Mouse (Mus musculus): ENCODE measurements around the gene Rgmb.

The Rgmb gene

DNA sequence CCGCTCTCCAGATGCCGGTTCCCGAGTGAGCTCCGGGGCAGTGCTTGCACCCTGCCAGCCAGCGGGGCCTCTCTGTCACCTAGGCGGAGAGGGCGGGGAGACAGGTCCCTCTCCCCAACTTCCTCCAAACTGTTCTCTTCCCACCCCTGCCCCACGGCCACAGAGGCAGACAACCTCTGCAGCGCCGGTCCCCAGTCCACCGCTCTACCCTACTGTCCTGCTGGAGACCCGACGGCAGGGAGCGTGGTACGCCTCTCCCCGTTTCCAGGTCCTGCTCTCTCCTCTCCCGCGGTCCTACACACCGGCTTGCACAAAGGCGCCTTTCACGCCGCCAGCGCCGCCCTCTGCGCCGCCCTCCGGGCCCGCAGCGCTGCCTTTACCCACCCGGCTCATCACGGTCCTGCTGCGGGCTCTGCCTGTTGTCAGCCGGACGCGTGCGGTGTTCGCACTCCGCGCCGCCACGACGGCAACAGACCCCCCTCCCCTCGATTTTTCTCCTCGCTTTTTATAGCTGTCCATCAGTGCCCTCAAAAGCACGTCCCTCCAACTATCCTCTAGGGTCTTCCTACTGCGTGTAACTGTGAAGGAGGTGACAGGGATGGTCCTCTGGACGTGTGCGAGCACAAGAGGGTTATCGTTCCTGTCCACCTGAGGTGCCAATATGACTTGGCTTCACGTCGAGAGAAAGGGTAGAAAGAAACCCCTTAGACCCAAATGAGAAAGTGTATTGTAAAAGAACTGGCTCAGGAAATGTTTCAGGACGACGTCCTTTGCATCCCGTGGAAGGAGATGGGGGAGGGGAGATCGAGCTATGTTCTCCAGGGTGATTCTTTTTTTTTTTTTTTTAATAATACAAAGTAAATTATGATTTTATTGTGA is at the start of gene Rgmb:
Gene Rgmb, minus strand, starts transcription at position 274 of the 879 bp plus-strand sequence.
- peak; percentile 70 for DNase-seq

DNA sequence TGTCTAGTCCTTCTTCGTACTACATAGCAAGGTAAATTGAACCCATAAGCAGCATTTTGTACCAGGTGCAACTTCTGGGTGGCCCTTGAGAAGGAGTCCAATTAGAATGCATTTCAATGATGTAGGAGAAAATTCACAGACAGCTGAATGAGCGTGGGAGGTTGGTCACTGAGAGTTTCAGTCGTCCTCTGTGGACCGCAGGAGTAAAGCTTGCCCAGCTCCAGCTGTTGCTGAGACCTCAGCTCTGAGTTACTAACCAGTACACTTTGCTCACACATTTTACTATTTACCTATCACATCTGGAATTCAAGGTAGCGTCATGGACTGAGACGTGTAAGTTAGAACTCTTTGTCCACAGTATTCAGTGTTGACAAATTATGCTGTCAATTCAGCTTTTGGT is 43.9 kb upstream of the Rgmb start:
- DNase-seq: no peak

DNA sequence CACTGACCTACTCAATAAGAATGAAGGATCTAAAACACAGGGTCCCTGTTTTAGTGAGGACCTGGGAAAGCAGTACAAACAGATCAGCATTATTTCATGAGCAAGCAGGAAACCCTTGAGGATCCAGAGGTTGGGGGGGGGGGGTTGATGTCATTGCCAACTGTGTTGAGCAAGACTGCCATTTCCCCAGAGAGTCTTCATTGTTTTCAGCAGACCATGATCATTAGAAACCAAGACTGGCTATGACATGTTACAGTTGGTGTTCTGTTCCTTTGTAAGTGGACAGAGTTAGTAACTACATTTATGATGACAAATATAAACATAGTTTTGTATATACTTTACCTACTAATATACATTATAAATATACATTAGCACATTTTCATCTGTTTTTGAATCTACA is 41.3 kb upstream of the Rgmb start:
- DNase-seq: no peak

DNA sequence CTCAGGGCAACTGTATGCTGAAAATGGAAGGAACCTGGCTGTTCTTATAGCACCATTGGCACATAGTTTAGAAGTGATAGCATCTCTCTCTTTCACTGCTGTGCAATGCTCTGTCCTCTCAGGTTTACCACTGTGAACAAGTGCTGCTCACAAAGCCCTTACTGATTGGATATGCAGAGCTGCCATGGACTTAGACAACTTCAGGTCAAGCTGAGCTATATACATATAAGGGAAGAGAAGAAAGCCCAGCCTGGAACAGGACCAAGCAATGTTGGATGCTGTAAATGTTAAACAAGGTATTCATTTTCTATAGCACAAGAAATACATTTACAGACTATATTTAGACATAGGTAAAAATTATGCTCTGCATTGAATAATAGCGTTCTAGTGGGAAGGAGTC is 34.4 kb upstream of the Rgmb start:
- no peak for DNase-seq

DNA sequence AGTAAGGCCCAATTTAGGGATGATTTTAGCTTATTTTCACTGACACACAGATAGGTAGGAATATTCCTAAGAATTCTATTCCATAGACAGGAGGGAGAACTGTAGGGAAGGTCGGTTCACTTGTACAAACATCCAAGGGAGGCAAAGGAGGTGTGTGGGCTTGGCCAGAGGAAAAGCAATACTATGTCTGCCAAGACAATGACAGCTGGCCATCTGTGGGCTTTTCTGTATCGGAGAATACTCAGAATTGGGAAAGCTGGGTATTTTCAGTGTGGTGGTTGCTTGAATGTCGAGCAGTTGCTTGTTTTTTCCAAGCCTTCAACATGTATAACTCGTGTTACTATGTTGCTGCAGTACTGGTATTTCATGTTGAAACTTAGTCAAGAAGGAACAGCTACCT is 31.5 kb upstream of the Rgmb start:
- no peak for DNase-seq

DNA sequence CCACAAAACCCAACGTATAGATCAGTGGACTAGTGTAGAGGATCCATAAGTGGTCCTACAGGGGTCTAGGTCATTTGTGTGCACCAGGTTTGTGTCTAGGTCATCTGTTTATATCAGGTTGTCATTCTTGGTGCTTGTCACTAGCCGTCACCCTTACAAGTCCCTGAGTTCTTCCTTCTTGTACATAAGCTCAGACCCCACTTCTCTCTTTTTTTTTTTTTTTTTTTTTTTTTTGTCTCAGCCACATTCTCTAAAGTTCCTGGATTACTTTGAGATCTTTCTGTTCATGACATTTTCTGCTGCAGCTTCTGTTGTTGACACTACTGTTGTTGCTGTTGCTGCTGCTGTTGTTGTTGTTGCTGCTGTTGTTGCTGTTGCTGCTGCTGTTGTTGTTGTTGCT is 22.3 kb upstream of the Rgmb start:
- no peak for DNase-seq

DNA sequence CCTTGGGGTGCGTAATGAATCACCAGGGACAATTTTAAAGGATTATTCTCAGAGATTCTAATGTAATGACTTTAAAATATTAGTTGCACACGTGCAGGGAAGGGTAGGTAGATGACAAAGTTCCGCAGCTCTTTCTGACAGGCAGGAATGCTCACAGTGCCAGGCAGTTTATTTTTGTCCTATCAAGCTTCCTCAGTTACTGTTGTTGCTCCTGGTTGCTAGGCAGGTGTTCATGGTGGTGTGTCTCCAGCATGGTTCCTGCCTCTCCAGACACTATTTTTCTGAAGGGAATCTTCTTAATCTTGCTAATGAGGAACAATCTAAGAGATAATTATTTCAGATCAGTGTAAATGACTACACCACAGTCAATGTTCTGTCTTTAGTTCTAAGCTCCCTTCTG is 19.7 kb upstream of the Rgmb start:
- DNase-seq: peak; percentile 34

DNA sequence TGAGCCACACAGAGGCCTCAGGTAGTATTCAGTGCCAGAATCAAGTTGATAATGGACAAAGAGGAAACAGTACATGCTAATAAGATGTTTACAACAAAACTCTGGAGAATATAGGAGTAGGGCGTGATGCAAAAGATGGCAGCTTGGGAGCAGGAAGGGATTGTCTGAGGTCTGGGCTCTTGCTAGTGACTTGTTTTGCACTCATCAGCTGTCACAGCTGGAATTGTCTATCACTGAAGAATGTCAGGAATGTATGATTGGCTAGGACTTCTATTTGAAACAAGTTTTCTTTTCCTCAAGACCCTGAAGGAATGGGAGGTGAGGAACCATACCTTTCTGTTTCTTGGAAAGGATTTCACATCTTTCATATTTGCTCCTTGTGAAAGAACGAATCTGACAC is 10.6 kb upstream of the Rgmb start:
- DNase-seq: no peak

DNA sequence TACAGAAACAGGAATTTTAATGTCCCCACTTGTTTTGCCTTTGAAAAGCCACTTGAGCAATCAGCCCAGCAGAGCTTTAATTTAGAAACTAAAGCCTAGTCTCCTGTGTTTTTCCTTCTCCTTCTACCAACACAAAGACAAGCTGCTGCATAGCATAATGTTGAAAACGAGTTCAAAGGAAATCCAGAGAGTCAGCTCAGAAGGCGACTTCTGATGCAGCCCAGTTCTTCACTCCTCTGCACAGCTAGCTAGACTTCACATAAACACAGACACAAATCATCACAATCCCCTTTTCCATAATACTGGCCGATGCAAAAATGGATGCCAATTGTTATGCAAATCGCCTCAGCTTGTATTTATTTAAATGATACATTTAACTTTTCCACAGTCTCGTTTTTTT is 1.6 kb upstream of the Rgmb start:
- DNase-seq: no peak

DNA sequence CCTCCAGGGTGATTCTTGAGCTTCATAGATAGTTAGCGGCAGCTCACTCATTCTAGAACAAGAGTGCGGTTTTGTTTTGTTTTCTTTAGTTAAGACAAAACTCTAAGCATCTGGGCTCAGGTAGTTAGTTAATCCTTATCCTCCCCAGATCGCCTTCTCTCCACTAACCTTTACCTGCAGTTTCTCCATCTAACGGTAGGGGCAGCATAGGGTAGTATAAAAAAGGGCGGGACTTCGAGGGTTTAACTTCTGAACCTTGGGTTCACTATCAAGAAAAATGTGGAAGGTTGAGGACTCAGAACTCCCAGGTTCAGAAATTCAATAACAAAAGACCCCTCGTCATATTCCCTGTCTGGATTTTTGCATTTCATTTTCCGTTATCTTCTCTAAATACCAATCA is 971 bp upstream of the Rgmb start:
- peak; percentile 76 for DNase-seq

DNA sequence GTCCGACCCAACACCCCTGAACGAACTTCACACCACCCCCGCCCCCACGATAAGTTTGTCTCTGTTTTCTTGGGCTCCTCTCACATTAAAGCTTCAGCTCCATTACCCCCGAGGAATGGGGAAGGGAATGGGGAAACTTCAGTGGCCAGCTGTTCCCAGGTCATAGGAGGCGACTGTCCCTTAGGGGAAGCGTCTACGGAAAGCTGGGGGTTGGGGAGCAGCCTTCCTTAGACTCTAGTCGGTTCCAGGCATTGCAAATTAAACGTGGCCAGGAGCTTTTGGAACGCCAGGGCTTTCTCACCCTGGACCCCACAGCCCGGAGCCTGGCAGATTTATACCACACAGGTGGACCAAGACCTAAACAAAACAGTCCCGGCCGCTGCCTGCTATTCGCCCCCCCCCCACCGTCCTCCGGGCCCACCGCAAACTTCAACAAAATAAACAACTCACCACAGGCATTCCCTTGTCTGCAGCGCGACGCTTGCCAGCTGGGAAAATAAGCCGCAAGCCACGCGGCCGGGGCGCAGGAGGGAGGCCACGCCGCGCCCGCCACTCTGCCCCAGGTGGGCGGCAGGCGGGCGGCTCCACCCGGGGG is 571 bp downstream of the Rgmb start:
- peak; percentile 59 for DNase-seq

DNA sequence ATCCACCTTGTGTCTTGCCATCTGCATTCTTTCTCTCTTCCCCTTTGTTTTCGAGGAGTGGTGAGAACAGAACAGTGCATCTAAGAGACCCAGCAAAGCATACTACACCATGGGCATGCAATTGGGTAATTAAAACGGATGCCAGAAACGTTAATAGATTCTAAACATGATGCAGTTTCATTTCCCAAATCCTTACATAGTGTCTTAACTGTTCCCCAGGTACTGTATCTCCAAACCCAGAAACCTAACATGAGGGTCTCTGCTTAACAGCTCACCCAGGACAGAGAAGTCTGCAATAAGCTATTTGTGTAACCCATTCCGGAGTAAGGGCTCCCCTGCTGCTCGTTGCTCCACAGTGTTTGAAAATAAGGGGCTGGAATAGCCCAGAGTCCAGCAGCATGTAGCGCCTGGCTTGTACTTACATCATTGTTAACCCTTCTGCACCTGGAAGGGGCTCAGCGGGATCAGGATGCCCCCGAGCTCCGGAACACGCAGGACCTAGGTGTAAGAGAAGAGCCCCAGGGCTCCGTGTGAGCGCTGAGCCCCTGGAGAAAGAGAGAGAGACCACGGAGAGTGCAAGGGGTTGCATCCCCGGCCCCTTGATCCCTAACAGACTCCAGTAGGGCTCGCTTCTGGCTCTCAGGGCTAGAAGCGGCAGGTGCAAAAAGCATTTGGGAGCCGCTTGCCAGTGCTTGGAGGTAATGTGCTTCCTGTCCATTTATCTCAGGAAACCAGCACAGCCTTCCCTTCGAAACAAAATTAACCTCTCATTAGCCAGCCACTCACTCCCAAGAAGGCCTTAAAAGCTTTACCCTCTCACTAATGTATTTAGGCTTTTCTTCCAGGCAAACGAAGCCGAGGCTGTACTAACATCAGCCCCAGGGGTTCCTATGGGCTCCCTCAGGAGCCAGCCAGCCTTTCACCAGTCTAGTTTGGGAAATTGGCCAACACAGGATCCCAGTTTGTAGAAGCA is 1.4 kb downstream of the Rgmb start:
- peak; percentile 50 for DNase-seq

DNA sequence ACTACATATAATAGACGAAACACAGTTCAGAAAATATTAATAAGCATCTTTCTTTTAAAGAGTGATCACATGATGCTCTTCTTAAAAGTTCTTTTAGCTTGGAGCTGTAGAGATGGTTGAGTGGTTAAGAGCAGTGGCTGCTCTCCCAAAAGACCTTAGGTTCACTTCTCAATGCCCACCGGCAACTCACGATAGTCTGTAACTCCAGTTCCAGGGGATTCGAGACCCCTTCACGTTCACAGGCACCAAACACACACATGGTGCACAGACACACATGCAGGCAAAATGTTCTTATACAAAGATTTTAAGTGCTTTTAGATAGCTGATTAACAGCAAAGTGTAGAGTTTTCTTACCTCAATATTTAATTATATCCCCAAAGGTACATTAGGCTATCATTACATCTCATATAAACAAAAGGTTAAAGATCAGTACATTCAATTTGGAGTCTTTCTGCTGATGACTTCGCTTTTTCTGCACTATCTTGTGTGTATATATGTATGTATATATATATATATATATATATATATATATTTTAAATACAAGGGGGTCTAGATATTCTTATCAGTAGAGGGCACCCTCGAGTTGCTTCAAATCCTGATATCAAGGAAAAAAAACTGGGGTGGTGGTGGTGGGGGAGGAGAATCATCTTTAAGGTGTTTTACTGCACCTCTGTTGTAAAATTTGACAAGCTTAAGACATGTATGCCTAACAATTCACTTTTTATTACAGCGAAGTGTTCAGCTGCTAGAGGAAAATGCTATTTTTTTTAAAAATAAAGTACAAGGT is 2.5 kb downstream of the Rgmb start:
- peak; percentile 53 for DNase-seq

DNA sequence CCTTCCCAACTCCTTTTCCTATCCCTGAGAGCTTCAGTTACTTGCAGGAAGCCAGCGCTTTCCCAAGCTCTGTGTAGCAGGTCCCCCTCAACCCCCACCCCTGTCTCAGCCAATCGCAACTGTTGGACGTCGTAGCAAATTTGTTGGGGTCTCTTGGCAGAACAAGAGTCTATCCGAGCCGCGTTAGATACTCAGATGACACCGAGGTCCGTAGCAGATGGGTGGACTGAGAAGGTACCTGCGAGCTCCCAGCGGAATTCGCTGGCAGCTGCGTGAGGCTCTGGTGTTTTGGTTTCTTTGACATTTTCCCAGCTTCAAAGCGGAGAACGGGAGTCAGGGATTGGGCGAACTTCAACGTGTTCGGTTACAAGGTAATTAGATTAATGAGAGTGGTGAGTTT is 3.9 kb downstream of the Rgmb start:
- no peak for DNase-seq

DNA sequence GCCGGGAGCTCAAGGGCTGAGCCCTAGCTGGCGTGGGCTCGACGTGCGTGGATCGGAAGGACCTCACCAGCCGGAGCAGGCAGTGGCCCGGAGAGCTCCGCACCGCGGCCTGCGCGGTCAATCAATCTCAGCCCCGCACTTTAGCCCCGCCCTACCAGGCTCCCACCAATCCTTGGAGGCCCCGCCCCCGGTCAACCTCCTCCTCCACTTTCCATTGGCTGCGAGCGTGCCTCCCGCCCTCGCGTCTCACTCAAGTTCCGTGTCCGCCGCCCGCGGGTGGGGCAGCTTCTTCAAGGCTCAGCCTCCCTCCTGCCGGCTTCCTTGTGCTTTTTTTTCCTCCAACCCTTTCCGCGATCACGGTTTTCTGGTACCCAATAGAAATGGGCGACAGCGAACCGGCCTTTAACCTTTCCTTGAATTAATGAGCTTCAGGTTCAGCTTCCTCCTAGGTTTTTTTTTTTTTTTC is 4.4 kb downstream of the Rgmb start:
- DNase-seq: peak; percentile 98

DNA sequence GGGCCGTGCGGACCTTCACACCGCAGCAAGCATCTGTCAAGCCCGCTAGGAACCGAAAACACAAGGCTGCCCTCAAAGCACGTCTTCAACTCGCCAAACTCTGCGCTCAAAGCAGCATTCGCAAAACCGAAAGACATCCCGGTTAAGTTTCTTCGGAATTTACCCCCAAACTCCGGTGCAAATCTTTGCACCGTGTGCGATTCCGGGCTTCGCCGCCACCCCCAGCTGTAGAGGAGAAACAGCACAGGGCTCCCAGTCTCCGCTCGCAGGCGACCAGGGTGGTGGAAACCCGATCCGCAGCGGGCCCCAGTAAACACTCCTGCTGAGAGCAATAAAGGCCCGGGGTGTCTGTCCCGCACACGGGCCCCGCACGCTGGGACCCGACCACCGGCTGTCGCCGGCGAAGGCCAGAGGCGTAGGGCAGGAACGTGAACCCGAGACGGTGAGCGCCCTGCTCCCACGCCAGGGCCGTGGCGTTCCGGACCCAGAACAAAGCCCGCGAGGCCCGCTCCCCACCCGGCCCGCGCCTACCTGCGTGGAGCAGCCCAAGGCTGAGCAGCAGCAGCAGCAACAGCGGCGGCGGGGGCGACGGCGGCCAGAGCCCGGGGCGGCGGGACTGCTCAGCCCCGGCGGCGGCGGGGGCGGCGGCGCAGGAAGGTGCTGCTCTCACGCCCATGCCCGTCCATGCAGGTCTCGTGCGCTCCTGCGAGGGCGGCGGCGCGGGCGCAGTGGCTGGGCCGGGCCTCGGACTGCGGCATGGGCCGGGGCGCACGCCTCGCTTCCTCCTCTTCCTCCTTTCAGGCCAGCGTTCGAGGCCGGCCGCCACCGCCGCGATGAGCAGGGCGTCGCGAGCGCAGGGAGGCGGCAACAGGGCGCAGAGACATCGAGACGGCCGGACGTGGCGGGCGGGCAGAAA is 5.1 kb downstream of the Rgmb start:
- DNase-seq: peak; percentile 65

DNA sequence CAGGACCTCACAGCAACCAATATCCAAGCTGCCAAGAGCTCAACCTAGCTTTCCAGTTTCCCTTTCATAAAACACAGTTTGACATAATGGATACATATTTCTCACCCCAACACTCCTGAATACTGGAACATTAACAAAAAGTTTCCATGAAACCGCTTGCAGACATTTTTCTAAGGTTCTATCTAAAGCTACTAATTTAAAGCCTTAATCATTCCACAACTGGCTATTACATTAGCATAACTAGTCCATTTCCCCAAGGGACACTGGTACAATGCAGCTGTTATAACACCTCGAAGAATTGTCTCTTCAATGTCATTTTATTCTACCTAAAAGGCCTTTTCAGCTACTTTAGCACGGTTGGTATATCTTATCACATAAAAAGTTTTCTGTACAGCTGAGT is 6.0 kb downstream of the Rgmb start:
- DNase-seq: no peak

DNA sequence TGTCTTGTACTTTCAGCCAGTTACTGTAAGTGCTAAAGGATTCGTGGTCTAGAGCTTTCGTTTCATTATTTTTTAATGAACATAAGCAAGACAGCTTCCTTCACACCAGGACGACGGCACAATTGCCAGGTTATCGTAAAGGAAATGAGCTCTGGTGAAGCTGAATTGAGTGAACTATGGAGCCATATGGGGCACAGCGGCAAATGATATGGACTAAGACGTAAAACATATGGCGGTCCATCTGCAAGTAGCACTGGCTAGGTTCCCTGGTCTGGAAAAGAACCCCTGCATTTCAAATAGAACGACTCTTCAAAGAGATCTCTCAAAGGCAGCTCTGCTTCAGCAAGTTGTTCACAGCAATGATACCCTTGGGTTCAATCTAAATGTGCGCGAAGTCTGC is 6.5 kb downstream of the Rgmb start:
- no peak for DNase-seq

DNA sequence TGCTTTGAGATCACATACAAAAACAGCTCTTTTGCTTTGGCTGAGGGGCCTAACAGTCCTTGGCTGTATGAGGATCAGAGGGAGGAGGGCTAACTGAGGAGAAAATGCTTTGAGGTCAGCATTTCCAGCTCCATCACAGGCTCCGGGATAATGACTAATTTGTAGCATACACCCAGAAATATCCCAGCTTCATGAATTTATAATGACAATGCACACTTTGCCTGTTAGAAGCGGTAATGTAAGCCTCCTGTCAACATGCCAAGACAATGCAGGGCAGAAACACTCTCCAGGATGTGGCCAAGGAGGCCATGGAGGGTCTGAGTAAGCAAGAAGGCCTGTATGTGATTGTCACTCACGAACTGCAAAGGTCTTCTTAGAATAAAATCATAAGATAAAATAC is 7.0 kb downstream of the Rgmb start:
- peak; percentile 37 for DNase-seq

DNA sequence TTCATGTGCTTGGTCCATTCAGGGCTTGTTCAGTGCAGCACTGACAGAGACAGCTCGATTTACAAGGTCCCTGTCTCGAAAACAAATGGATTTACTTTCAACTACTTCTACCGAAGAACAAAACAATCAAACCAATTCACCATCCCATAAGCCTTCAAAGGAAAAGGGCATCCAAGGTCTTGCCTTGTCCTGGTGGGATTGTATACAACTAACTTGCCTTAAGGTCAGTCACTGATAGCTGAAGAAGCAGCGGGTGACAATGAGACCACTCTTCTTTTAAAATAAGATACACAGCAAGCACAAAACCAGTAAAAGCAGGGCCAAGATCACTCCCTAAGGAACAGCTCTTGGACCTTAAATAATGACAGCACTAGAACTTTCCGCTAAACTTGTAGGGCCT is 7.6 kb downstream of the Rgmb start:
- DNase-seq: no peak

DNA sequence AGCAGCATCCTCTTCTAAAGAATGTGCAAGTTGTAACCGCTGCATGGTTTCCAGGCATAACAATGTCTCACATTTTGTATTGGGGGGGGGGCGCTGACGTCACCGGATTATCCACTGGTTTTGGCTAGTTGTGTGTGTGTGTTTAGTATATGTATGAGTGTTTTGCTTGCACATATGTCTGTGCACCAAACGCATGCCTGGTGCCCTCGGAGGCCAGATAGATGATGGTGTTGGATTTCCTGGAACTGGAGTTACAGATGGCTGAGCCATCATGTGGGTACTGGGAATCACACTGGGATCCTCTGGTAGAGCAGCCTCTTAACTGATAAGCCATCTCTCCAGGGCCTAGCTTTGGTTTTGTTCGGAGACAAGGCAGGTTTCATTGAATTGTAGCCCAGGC is 8.5 kb downstream of the Rgmb start:
- DNase-seq: no peak

Data from retina, postnatal 1 day (tissue).